Mouse (Mus musculus) testis, adult 2 months (tissue): ENCODE measurements around the gene Gfra1.

Experiments
- CTCF ChIP-seq: fragments of 200-500 bp; IDR thresholded peaks from 2 replicates; pipeline ENCODE4 v1.5.1; 2012; ENCODE audit warnings: low read depth, mild to moderate bottlenecking, inconsistent platforms, low read length, moderate library complexity; ENCODE audit not compliant: control insufficient read depth, insufficient read depth, insufficient replicate concordance
- POLR2A ChIP-seq: fragments of 200-500 bp; IDR thresholded peaks from 2 replicates; pipeline ENCODE4 v1.6.1; 2012; ENCODE audit warnings: low read depth, mild to moderate bottlenecking, inconsistent platforms, low read length, moderate library complexity; ENCODE audit not compliant: control insufficient read depth

DNA sequence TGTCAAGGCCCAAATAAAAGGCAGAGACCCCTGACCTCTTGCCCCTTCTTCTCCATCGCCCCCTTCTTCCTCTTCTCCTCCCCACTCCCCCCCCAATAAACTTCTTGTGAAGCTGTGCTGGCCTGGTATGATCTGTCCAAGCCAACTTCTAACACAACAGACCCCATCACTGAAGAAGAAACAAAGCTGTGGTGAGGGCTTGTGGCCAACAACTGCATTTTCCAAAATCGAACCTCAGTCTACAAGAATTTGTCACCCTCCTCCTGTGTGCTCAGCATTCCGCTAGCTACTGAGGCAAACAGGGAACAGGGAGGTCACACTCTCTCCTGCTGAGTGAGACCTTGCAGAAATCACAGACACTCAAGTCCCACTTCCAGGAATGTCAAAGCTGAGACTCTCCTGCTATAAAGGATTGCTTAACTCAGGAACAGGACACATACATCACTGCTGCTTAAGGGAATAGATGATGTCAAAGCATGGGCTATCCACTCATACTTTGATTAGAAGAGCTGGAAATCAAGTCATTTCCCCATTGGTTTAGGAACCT is 43.8 kb upstream of the Gfra1 start:
- TF ChIP-seq CTCF = no peak
- TF ChIP-seq POLR2A = no peak
